Mouse (Mus musculus) adrenal gland, postnatal 4 days (tissue): ENCODE measurements around the gene St5. TPM values are rescaled to one million over a fixed set of nuclear protein-coding genes. Genes with fewer than 3 reads are reported as not detected.

ENCODE experiments used
- DNase-seq, 2 experiments: peaks; one replicate each; pipeline ENCODE4 v3.0.0; 2021 to 2022; ENCODE audit warnings: low spot score in 2 of 2, mixed read lengths in 2 of 2
- total RNA-seq, 2 experiments: library from RNA; stranded (reverse); gene quantifications; 2 replicates each; pipeline ENCODE4 v1.2.3; 2021

The St5 gene
- total RNA-seq, 2 experiments from 2014 or later: 54.1 to 57.6 TPM

GRCm38 (mm10) chr7:109533888-109534287 lies 169.5 kb downstream of the St5 start:
- DNase-seq: no peak

DNA sequence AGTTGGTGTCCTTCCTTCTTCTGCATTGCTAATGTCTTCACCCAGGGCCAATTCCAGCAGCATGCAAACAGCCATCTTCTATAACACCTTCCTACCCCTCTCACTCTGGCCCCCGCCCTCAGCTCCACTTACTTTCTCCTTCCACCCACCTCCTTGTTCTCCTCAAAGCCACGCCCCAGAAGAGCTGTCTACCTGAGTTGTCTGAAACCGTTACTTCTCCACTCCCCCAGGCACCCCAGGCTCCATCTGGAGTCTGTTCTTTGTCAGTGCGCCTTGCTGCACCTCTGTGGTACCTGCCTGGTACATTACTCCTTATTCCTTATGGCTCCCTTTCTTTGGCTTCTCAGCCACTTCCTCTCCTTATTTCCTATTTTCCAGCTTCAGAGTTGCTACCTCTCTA lies 170.3 kb downstream of the St5 start:
- no peak for DNase-seq

- no peak for DNase-seq
These were observed 170.7 kb downstream of the St5 start for GRCm38 (mm10) chr7:109532691-109533090.

- DNase-seq: no peak
These were observed 171.9 kb downstream of the St5 start for GRCm38 (mm10) chr7:109531501-109531900.

DNA sequence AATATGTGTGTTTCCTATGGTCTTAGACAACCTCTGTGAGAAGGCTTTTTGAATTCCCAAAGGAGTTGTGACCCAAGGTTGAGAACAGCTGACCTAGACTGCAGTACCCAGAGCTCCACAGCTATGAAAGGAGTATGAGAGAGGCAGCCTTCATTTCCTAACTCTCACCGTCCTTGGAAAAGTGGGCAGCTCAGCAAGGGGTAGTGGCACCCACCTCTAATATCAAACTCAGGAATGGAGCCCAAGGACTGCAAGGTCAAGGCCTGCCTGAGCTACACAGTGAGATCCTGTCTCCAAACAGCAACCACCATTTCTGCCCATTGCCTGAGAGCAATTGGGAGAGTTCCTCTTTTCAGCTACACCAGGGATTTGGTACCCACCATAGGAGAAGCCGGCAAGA lies 173.7 kb downstream of the St5 start:
- DNase-seq: no peak

DNA sequence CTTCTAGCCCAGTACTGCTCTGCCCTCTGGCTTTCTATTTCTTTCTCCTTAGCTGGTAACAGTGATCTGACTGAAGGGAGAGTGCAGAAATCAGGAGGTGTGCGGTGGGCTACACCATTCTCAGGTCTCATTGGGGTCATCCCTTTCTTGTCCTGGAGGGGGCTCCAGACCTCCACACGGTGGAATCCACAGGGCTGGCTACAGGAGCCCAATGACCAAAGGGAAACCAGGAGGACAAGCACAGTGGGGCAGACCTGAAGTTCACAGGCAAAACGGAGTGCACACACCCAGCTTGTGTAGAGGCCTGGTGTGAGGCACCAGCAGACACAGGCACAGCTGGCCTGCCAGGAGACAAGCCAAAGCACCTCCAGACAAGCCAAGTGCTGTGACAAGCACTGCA lies 175.0 kb downstream of the St5 start:
- no peak for DNase-seq

- no peak for DNase-seq
These were observed 175.9 kb downstream of the St5 start for GRCm38 (mm10) chr7:109527536-109527935.

DNA sequence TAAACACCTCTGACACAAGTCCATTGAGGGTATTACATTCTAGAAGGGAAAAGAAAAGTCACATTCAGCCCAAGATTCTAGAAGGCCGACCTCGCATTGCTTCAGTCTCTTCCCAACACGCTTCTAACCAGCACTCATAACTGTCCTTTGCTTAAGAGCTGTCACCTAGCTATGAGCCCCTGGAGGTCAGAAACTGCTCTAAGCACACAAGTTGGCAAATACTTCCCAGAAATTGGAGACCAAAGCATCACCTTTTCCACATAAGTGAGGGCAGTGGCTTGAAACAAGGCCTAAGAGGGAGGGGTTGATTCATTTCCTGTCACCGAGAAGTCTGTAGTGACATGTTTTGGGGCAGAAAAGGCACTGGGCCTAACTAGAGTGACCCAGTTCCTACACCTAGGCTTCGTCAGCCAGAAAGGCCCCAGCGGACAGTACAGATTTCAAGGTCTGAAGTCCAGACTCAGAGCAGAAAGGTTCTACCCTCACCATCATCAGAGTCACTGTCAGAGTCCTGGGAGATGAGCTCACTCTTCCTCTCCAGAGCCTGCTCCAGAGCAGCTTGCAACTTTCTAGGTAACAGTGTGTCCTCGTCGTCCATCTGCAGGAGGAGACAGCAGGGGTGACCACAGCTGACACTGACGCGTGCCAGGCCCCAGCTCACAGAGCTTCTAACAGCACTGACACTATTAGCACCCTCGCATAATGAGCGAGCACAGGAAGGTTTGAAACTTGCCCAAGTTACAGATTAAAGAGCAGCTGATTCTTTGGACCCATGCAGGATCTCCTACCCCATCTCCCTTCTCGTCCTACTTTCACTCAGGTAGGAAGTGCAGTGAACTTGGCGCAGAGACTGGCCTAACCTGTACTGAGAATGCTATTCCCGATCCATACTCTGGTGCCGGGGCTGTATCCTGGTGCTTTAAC lies 177.4 kb downstream of the St5 start:
- DNase-seq: no peak

GRCm38 (mm10) chr7:109524763-109525162 lies 178.6 kb downstream of the St5 start:
- no peak for DNase-seq

GRCm38 (mm10) chr7:109524442-109524744 lies 179.0 kb downstream of the St5 start:
- no peak for DNase-seq

DNA sequence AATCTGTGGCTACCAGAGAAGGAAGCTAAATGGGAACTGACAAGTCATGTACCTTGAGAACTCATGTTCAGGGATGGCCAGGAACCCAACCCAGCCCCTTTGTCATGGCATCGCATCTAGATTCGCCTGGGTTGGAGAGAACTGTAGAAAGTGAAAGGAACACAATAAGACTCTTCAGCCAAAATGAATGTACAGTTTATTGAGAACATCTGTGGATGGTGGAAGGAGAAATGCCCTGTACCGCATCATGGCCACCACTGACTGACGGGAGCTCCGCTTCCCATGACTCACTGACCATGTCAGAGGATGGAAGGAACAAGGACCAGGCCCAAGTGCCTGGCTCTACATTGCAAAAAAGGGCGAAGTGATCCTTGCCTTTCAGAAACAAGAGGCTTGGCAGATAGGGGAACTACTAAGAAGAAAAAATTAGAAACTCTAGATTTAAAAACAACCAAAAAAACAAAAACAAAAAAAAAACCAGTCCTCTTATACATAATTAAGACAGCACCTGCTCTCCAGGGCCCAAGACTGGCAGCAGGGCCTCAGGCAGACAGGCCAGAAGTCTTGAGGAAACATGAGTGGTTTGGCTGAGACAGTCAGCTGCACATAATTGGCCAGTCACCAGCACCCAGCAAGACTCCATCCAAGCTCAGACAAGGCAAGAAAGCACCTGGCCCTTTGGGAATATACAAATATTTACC lies 179.5 kb downstream of the St5 start:
- no peak for DNase-seq

GRCm38 (mm10) chr7:109523304-109523703 lies 180.1 kb downstream of the St5 start:
- no peak for DNase-seq

DNA sequence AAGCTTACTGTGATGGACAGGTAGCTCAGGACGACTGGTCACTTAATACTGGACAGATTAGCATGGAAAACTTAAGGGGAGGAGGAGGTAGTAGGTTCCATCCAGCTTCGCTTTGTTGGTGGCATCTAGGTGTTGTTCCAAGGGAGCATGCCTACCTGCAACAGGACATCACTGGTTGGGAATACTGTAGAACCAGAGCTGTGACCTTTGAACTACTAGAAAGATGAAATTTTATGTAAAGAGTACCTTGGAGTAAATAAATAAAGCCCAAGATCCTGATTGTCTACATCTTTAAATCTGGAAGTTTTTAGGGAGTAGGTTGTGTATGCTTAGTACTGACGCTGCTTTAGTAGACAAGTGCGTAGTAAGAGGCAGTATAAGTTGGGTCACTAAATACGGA lies 181.3 kb downstream of the St5 start:
- no peak for DNase-seq

DNA sequence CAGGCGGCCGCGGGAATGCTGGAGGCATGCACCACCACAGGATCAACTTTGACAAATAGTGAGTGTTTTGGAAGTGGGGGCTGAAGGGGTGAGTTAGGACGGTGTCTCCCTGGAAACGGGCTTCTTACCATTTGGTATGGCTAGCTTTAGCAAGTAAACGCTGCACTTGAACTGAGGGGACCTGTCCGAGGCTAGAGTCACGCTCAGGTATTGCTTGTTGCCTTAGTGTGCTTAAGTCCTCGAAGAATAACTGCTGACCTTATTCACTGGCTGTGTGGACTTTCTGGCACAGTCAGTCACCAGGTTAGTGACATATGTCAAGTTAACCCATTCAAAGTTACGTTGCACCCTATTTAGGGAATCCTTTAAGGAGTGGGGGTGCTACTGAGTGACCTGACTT lies 183.5 kb downstream of the St5 start:
- no peak for DNase-seq

DNA sequence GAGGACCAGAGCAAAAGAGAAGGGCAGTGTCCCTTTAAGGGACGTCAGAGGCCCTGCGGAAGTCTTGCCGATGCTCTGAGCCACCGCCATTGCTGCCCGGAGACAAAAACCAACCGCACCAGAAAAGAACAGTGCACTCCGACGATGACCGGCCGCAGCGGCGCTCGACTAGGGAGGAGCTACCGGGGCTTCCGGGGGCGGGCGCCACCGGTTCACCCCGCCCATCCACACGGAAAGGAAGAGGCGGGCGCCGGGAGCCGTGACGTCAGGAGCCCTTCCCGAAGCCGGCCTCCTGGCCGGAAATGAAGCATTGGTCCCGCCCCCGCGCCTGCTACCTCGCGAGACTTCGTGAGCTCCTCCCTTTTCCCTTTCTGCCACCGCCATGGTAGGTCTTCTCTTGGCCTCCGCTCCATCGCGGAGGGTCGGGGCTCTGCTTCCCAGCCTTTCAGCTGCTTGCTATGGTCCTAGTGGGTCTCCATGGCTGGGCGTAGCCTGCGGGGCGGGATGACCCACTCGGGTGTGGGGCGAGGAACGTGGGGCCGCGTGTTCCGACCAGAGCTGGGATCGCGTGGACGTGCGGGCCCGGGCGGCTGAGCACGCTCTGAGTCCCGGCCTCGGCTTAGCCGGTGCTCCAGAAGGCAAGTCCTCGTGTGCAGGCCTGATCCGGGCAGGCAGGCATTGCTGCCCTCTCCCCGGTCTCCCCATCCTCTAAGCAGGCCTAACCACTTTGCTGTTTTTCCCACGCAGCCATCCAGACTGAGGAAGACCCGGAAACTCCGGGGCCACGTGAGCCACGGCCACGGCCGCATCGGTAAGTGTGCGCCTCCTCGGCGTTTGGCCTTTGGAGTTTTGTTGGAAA lies 184.3 kb downstream of the St5 start, which contains the start of gene Rpl27a:
Gene Rpl27a (plus strand): TSS at position 310 of the 859 bp plus-strand sequence.
- peak; percentile 95 to 98 for DNase-seq

- no peak for DNase-seq
These were observed 185.2 kb downstream of the St5 start for GRCm38 (mm10) chr7:109518036-109518681.

- DNase-seq: no peak
These were observed 186.9 kb downstream of the St5 start for GRCm38 (mm10) chr7:109516500-109516899.

DNA sequence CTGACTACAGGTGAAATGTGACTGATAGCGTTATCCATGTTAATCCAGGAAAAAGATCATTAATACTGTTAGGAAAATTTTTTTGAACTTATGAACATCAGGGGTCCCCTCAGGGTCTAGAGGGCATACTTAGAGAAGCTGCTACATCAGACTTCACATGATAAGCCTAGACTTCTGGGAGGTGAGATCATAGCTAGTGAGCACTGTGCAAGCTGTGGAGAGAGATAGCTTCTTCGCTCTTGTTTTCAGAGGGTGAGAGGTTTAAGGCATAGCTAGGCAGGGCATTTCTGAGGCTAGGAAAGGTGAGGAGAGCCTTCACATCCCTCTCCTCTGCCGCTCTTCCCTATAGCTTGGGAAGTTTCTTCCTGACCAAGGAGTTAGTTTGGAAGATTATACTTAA lies 191.6 kb downstream of the St5 start:
- DNase-seq: no peak

DNA sequence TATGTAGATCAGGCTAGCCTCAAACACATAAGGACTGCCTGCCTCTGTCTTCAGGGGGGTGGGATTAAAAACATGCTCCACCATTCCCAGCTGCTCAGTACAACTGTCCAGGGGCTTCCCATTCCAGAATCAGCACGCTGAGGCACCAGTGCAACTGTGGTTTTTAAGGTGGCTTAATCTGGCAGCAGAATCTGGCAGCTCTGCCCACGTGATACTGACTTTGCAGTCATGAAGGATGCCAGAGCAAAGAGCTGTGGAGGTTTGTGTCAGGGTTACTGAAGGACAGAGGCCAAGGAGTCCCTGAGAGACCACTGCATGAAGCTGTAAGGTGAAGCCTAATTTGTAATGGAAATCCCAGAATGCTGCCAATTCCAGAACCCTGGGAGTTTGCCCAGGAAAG lies 192.6 kb downstream of the St5 start:
- no peak for DNase-seq

GRCm38 (mm10) chr7:109508034-109508433 lies 195.4 kb downstream of the St5 start, which contains the start of gene Trim66:
Gene Trim66, minus strand, starts transcription at chr7:109508134.
- no peak for DNase-seq

- DNase-seq: no peak
These were observed 195.8 kb downstream of the St5 start for GRCm38 (mm10) chr7:109507572-109507971.
